Mouse (Mus musculus) G1E-ER4 (cell line): ENCODE measurements at regions not wholly inside any gene's neighbourhood (a gene's known extent, or its start where the extent isn't known, plus 50 kb on each side); places are given as distances from the start of the nearest gene placed in this dataset.

ENCODE experiments used
- GATA1 ChIP-seq: IDR thresholded peaks from one replicate; pipeline ENCODE4 v1.8.0; 2012; ENCODE audit warnings: low read length, inconsistent platforms

DNA sequence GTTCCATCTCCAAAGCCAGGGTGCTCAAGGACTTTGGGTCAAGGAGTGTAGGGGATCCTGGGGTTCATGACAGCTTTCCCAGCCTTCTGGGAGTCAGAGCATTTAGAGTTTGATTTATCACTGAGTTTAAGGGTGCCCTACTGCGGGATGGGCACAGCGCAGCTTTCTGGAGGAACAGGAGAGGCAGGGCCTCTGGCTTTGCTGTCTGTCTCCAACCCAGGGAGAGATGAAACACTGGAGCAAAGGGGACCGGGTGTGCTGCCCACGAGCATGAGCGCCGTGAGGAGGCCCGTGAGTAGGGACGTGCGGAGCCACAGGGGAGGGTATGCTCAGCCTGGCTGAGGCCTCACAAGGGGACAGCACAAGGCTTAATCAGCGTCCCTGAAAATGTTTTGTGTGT, 89.1 kb upstream of the Tmem189 start:
- no peak for TF ChIP-seq GATA1

DNA sequence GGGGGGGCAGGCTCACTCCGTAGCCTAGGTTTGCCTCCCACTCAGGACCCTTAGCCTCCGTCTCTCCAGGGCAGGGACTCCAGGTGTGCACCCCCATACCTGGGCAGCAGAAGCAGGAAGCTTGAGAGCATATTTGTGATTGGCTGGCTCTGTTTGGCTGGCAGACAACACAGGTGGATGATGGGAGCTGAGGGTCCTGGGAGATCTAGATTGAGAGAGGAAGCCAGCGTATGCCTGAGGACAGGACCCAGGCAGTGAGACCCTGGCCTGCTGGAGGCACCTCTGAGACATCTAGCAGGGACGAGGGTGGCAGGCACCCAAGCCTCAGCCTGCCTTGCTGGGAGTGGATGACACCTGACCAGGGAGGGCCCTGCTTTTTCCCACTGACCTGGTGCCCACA, 88.6 kb upstream of the Tmem189 start:
- TF ChIP-seq GATA1: no peak

DNA sequence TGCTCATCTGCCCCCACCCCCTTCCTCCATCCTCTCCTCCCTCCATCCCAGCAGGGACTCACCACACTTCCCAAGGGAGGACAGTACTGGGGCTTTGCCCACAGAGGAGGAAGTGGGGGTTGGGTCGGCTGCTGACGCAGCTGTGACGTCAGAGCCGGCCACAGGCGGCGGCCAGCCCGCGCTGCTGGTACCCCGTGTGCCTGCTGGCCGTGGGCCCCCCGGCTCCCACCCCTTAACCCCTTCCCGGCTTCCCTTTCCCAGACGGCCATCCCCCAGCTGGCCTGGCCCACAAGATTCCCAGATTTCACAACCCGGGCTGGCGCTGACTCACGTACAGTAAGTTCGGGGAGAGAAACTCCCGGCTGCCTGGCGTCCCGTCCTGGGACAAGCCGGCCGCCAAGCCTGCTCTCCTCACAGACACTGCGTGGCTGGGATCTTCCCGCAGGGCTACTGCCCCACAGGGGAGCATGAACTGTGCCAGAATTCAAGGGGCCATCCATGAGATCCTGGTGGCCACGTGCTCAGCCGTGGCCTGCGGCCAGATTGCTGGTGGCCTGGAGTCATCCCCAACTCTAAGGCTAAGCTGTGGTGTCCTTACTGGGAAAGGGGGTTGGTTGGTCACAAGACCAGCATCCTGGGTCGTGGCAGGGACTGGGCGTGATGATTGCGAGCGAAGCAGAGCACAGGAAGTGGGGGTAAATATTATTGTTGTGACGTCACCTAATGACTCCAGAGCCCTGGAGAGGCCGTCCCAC, 87.9 kb upstream of the Tmem189 start:
- TF ChIP-seq GATA1: no peak

DNA sequence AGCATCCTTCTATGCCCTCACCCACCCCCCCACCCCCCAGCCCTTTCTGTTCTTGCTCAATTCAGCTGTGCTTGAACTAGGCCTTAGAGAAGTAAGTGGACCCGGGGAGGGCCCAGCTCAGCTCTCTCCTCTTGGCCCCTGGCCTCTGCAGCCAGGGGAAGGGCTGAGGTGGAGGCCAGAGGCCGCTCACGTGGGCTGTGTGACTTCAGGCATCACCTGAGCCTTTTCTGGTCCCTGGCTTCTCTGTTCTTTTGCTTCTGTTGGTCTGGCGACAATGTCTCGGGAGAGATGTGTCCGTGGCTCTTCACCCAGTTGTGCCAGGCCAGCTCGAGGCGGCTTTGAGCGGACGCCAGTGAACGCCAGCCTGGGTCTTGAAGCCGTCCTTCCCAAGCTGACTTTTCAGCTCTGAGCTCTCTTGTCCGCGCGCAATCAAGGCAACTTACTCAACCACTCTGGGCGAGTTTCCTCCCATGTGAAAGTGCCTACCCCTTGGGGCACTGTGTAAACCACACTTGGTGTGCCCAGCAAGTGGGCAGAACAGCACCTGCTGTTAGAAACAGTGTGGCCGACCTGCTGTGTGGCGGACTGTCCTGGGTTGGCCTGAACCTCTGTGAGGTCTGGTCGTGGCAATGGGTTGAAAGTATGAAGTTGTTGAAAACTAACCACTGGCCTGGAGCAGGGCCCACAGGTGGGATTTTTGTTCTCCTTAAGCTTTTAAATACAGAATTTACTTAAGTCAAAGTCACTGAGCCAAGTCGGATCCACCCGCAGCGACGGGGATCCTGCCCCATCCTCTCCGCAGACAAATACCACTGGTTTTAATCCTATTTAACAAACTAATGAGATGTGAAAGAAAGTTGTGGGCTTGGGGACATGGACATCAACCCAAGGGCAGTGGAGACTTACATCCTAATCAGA, 86.9 kb upstream of the Tmem189 start:
- TF ChIP-seq GATA1: no peak

DNA sequence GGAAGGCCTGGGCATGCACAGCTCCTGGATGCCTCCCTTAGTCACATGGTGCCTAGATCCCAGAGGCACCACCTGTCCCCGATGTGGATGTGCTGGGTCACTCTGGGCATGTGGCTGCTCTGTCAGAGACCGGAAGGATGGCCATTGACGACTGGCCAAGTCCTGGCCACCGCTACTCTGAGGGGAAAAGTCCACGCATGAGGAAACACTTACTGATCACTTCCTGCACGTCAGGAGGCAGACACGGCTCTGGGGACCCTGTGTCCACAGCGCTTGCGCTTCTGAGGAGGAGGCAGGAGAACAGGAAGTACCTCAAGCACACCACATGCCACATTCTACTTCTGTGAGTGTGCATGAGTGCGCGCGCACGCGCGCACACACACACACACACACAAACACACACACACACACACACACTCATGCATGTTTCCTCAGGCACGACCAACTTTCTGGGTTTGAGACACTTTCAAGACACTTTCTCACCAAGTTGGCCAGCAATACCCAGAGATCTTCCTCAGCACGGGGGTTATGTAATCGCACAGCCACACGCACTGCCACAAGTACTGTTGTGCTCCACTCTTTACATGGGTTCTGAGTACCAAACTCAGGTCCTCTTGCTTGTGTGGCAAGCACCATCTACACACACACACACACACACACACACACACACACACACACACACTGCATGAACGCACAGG, 85.7 kb upstream of the Tmem189 start:
- no peak for TF ChIP-seq GATA1

DNA sequence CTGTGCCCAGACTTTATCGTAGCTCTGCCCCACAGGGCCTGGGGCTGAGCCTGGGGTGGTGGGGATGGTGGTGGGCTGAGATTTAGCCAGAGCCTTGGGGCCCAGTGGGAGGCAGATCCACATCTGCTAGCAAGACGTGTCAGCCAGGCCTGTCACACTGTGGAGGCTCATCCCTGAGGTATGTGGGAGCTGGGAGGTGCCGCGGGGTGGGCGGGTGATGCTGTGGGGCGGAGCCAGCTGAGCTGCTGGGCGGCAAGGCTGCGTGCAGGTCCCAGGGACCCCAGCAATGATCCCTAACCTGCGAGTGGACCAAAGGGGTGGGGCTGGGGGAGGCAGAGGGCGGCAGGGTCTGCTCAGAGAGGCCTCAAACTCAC, 85.2 kb upstream of the Tmem189 start:
- TF ChIP-seq GATA1: no peak

DNA sequence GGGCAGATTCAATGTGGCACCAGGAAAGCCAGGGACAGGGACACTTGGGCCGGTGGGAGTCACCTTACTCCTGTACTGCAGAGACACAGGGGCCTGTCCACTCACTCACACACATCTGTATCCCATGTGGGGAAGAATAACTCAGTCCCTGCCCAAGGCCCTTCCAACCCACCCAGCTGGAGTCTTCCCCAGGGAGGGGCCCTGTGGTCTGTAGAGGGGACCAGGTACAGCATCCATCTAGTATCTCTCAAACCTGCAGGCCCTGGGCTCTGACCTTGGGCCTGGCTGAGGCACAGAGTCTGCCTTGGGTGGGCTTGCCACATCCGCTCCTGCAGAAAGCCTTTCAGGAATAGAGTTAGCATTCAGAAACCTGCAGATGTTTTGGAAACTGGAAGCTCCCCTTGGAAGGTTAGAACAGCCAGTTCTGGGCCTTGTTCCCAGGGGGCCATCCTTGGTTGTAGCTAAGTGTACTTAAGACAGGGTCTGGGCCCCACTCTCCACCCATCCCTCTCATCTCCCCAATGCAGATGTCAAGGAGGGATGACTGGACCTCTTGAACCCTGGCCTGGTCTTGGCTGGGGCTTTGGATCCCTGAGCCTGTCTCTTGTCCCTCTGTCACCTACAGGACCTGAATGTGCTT, 84.7 kb upstream of the Tmem189 start:
- no peak for TF ChIP-seq GATA1

DNA sequence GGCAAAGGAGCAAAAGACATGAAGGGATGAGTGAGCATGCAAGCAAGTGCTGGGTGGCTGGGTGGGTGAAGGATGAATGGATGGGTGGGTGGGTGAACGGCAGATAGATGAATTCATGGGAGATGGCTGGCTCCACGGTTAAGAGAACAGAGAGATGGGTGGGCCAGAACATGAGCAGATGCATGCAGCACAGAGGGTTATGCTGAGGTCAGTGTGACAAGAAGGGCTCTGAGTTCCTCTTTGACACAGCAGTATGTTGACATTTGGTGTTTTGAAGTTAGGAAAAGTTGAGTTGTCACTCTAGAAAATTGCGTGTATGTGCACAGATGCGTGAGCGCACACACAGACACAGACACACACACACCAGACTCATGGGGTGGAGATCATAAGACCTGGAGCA, 83.2 kb upstream of the Tmem189 start:
- no peak for TF ChIP-seq GATA1

DNA sequence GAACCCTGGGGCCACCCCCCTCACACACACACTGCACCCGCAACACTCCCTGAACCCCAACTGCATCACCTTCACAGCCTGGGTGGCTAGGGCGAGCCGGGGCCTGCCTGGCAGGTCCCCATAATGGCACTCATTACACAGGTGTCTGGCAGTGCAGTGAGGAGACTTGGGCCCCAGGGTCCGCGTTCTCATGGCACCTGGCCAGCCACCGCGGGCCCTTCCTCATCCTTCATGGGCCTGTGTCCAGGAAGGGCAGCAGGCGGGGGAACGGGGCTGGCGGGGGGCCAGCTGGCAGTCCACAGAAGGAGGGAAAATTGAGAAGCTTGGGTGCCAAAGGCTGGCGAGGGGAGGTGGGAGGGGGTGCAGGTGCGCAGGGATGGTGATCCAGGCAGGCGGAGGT, 78.3 kb upstream of the Tmem189 start:
- no peak for TF ChIP-seq GATA1

DNA sequence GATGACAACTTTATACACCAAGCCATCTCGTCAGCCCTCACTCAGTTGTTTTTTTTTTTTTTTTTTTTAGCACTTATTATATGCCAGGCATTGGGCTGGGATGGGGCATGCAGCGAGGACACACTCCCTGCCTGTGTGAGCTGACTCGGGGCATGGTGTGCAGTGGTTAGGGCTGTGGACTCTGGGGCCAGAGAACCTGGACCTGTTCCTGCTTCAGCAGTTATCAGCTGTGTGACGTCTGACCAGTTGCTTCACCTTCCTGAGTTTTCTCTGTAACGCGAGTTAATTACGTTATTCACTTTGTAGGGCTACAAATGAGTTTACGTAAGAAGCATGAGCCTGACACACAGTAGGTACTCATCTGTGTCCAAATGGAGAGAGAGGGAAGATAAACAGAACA, 77.7 kb upstream of the Tmem189 start:
- no peak for TF ChIP-seq GATA1

DNA sequence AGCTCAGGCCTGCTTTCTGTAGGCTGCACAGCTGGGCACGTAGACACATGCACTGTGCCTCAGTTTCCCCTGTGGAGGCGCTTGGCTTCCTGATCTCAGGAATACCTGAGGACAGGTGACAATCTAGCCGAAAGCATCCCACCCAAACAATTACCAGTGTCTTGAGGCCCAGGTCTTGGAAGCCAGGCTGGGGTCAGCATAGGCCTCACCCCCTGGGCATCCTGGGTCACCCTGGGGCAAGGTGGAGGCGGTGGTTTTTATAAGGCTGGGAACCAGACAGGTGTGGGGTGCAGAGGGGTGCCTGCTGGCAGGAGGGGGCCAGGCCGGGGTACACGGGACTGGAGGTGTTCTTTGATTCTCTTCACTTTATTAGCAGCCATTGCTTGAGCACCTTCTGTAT, 76.2 kb upstream of the Tmem189 start:
- TF ChIP-seq GATA1: no peak

DNA sequence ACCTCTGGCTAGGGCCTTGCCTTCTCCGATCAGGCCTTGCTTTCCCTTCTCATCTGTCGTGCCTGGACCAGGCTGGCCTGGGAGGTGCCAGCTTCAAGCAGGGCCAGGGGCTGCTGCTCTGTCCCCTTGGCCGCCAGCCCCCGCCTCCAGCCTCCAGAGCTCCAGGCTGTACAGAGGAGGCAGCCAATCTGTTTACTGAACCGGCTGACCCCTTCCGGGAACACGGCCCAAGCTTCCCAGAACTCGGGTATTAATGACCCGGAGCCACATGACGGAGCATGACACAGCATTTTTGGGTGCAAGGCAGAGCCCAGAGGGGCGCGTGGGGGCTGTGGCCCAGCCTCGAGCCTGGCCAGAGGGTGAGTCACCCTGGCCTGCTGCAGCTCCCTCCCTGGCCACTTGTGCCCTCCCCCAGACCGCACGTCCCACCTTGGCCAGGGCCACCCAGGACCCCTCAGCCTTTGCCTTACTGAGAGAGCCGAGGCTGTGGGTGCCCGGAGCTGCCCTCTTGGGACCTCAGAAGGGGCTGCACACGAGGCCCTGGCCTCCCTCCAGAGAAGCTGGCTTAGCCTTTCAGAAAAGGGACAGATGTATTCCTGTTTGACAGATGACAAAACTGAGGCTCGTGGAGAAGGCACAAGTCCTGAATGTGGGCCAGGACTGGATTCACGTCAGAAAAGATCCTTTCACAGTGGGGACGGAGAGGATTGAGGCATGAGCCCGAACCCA, 75.6 kb upstream of the Tmem189 start:
- no peak for TF ChIP-seq GATA1

DNA sequence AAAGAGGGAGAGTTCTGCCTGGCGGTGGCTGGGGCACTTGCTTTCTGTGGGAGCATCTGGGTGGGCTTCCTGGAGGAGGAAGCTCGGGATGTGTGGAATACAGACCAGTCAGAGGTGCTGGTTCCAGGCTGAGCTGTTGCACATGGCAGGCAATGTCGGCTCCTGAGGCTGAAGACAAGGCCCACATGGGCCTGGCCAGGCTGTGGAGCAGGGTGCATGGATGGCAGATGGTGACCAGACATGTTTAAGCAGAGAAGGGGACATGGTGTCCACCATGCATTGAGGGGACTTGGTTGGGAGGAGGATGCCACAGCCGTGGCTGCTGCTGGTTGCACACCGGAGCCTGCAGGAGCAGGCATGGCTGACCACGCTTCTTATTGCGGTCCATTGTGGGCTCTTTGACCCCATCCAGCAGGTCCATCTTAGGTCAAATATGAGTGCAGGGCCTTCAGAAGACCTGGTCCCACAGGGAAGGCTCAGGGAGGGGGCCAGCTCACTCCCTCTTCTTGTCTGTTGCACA, 74.3 kb upstream of the Tmem189 start:
- TF ChIP-seq GATA1: no peak

DNA sequence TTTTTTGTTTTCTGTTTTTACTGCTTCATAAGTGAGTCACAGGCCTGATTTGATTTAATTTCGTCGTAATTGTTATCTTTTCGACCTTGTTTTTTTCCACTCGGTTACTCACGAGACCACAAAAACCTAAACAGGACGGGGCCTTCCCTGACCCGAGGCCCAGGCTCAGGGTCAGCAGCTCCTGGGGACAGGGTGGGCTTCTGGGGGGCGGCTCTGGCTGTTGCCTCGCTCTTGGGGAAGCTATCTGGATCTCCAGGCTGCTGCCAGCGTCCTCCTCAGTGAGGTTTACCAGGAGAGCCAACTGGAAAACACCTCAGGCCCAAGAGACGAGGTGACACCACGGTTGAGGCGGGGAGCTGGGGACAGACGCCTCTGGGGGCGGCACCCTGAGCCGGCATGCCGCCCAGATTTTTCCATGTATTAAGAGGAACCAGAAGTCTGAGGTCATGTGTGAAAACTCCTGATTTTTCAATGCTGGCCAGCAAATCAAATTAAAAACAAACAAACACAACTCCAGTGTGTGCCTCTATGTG, 71.8 kb upstream of the Tmem189 start:
- TF ChIP-seq GATA1: no peak
